Mouse (Mus musculus): ENCODE measurements around the gene Gm14151. TPM values are rescaled to one million over a fixed set of nuclear protein-coding genes. Genes with fewer than 3 reads are reported as not detected.

Gm14151 gene
- under 1 TPM in 1 of 2 experiments, not detected in 1; 0.49 TPM for polyA plus RNA-seq (2017; shearing (Covaris generic))

GRCm38 (mm10) chr2:151092250-151092649 lies at the start of gene Gm14151:
Gm14151 (minus strand) TSS chr2:151092350.

GRCm38 (mm10) chr2:151097945-151098344 lies 5.8 kb upstream of the Gm14151 start, which contains the start of gene Gm14147:
Gm14147 (plus strand) TSS chr2:151098245.

GRCm38 (mm10) chr2:151039232-151039695 lies 52.9 kb downstream of the Gm14151 start, which contains the start of the genes Ninl and Nanp:
Ninl (minus strand) TSS chr2:151039382.
Nanp (minus strand) TSS chr2:151039398.

Other genes starting within 250 kb of the Gm14151 start
- gene Abhd12, start 187.6 kb downstream of the Gm14151 start, polyA plus RNA-seq (2017; shearing (Covaris generic)) = 10 to 100 TPM; 70.2 to 77.3 TPM
- 1 to 10 TPM; 3.5 to 7.1 TPM for gene Gins1, start 186.9 kb downstream of the Gm14151 start, polyA plus RNA-seq (2017; shearing (Covaris generic))
- gene Ninl, start 53.0 kb downstream of the Gm14151 start, polyA plus RNA-seq (2017; shearing (Covaris generic)) = under 1 TPM; 0.39 to 0.73 TPM
- gene Nanp, start 53.0 kb downstream of the Gm14151 start, polyA plus RNA-seq (2017; shearing (Covaris generic)) = 10 to 100 TPM; 33.9 to 34.8 TPM
- not detected for gene Gm14147, start 5.9 kb upstream of the Gm14151 start, polyA plus RNA-seq (2017; shearing (Covaris generic))

All from inflammation-experienced regulatory T-cells (primary cell).